Mouse (Mus musculus): ENCODE results near the gene Kifc5b.
A peak's percentile ranks its signal among the peaks of the same experiment; 100 is the strongest.
"Not testable (repeated sequence)": the region's sequence is repeated elsewhere in the genome, so short reads cannot be mapped to it uniquely, and the experiment has no call there.

Kifc5b gene

GRCm38 (mm10) chr17:26916711-26917482 lies at the start of gene Kifc5b:
Gene Kifc5b (plus strand): TSS chr17:26917091.
- peak; percentile 100 for DNase-seq

GRCm38 (mm10) chr17:26868756-26869155 lies 48.1 kb upstream of the Kifc5b start:
- DNase-seq, result no peak

- DNase-seq, result no peak
These were observed 44.0 kb upstream of the Kifc5b start for GRCm38 (mm10) chr17:26872870-26873269.

GRCm38 (mm10) chr17:26873502-26873901 lies 43.4 kb upstream of the Kifc5b start:
- DNase-seq, result no peak

GRCm38 (mm10) chr17:26874542-26874941 lies 42.3 kb upstream of the Kifc5b start:
- no peak for DNase-seq

GRCm38 (mm10) chr17:26877927-26878326 lies 39.0 kb upstream of the Kifc5b start:
- DNase-seq, result no peak

- DNase-seq, result no peak
These were observed 37.7 kb upstream of the Kifc5b start for GRCm38 (mm10) chr17:26879235-26879634.

GRCm38 (mm10) chr17:26882706-26883105 lies 34.2 kb upstream of the Kifc5b start:
- no peak for DNase-seq

- DNase-seq, result no peak
These were observed 33.3 kb upstream of the Kifc5b start for GRCm38 (mm10) chr17:26883585-26883984.

GRCm38 (mm10) chr17:26884995-26885926 lies 31.6 kb upstream of the Kifc5b start:
- peak; percentile 79 to 86 for DNase-seq

- peak; percentile 87 to 88 for DNase-seq
These were observed 30.7 kb upstream of the Kifc5b start for GRCm38 (mm10) chr17:26886047-26886749.

- no peak for DNase-seq
These were observed 29.0 kb upstream of the Kifc5b start for GRCm38 (mm10) chr17:26887926-26888325.

- DNase-seq, result peak in 1 of 2 experiments; percentile 20
These were observed 24.1 kb upstream of the Kifc5b start for GRCm38 (mm10) chr17:26892635-26893375.

- DNase-seq, result no peak
These were observed 23.4 kb upstream of the Kifc5b start for GRCm38 (mm10) chr17:26893492-26893891.

GRCm38 (mm10) chr17:26894342-26894741 lies 22.5 kb upstream of the Kifc5b start:
- DNase-seq, result no peak

GRCm38 (mm10) chr17:26895578-26895977 lies 21.3 kb upstream of the Kifc5b start:
- peak; percentile 75 to 86 for DNase-seq

- DNase-seq, result no peak
These were observed 16.0 kb upstream of the Kifc5b start for GRCm38 (mm10) chr17:26900916-26901315.

- no peak for DNase-seq
These were observed 12.6 kb upstream of the Kifc5b start for GRCm38 (mm10) chr17:26904320-26904719.

- peak; percentile 30 to 37 for DNase-seq
These were observed 9.4 kb upstream of the Kifc5b start for GRCm38 (mm10) chr17:26907506-26907905.

- DNase-seq, result no peak
These were observed 1.6 kb upstream of the Kifc5b start for GRCm38 (mm10) chr17:26915248-26915647.

GRCm38 (mm10) chr17:26917560-26917959 lies 669 bp downstream of the Kifc5b start:
- not testable (repeated sequence) for DNase-seq

GRCm38 (mm10) chr17:26918343-26918742 lies 1.5 kb downstream of the Kifc5b start:
- no peak for DNase-seq
